In the genomic region with DNA sequence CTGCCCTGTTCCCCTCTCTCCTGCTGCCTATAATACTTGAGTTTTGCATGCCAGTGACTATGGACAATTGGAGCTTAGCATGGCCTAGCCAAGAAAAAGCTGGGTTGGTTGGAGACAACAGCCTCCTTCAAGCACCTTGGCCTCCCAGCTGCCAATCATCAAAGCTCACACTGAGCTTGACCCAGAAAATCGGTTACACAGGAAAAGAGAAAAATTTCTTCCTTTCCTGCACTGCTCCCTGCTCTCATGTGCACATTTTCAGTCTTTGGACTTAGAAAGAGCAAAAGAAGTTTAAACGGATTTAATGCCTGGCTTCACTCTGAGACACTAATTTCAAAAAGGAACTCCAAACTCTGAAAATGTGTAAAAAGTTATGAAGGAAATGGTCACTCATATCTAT, we compare ENCODE assay signal across 19 mouse cellular contexts.
DNase-seq lines count a peak whose midpoint lies in the region; ATAC-seq and TF ChIP-seq lines count a peak whose summit lies in the region.
"Had no signal": no experiment of that assay in that cellular context is flagged by ENCODE, and none has a peak within 500 bp of the region (broad histone marks: within the 10 kb centered on the region; RNA-seq: fewer than 3 reads in every experiment).

No protein-coding gene starts in this region.

- H3K4me2 ChIP-seq in embryonic facial prominence, embryonic 14.5 days (ENCODE audit: low read depth, low read length), result no peak overlapping the region
- H3K4me2 ChIP-seq: limb, embryonic 15.5 days; liver, embryonic 15.5 days; midbrain, embryonic 13.5 days; neural tube, embryonic 13.5 days had no signal

- DNase-seq in cerebellum, postnatal 4 days (ENCODE audit: low spot score in 2 of 2), result no peak
- peak; percentile 16 to 17 for DNase-seq in kidney, adult 8-10 months
- DNase-seq in kidney, postnatal 10 days, result no peak
- peak in 1 of 2 experiments; percentile 66 for DNase-seq in cerebellum, adult 2 months
- DNase-seq in embryonic facial prominence, embryonic 14.5 days (ENCODE audit: low spot score), result peak; percentile 28
- no peak for DNase-seq in gastrocnemius, postnatal 36 days
- DNase-seq in spleen, postnatal 10 days (ENCODE audit: low spot score in 2 of 2), result no peak
- DNase-seq: forebrain, postnatal 0 days; right cerebral cortex, postnatal 25 days; thymus, adult 2 months had no signal

- peaks cover 31% of the 10 kb centered on the region; the same call in 1 of the 2 replicates for H3K4me1 ChIP-seq in cerebellum, adult 2 months (ENCODE audit: control insufficient read depth, insufficient read depth, low read length)
- no peaks in the 10 kb centered on the region for H3K4me1 ChIP-seq in embryonic facial prominence, embryonic 14.5 days (ENCODE audit: control insufficient read depth, insufficient read depth, low read length)
- H3K4me1 ChIP-seq: heart, embryonic 10.5 days; limb, embryonic 15.5 days; liver, embryonic 15.5 days had no signal

- peak overlapping the region; percentile 34 for H3K27ac ChIP-seq in cerebellum, adult 2 months (ENCODE audit: insufficient read depth, low read length)
- H3K27ac ChIP-seq in embryonic facial prominence, embryonic 14.5 days (replicated peaks; ENCODE audit: low read depth, low read length), result no peak overlapping the region
- H3K27ac ChIP-seq: forebrain, embryonic 10.5 days; heart, embryonic 10.5 days; limb, embryonic 15.5 days; liver, embryonic 15.5 days; macrophage; midbrain, embryonic 13.5 days; neural tube, embryonic 13.5 days had no signal

- ATAC-seq in cerebellum, adult (ENCODE audit: insufficient number of reproducible peaks, low FRiP score, low TSS enrichment), result peak; percentile 67
- ATAC-seq in embryonic facial prominence, embryonic 14.5 days (ENCODE audit: low read depth), result no peak
- ATAC-seq: forebrain, postnatal 0 days; midbrain, embryonic 13.5 days; Patski had no signal

- H3K27me3 ChIP-seq in cerebellum, adult 2 months (ENCODE audit: control insufficient read depth, insufficient read depth, low read length), result no peaks in the 10 kb centered on the region
- H3K27me3 ChIP-seq in embryonic facial prominence, embryonic 14.5 days (replicated peaks; ENCODE audit: control insufficient read depth, insufficient read depth, low read length), result no peaks in the 10 kb centered on the region
- H3K27me3 ChIP-seq: limb, embryonic 15.5 days; liver, embryonic 15.5 days; midbrain, embryonic 13.5 days; neural tube, embryonic 13.5 days; Patski had no signal

- intact Hi-C loops in gastrocnemius, postnatal 36 days (cut with DNase I), result no loop called here

- TF ChIP-seq CTCF in cerebellum, adult 2 months (IDR thresholded peaks at IDR 0.05; ENCODE audit: borderline replicate concordance, insufficient read depth, low read depth, low read length), result no peak

- no peak overlapping the region for H3K9ac ChIP-seq in embryonic facial prominence, embryonic 14.5 days (ENCODE audit: low read depth, low read length)
- H3K9ac ChIP-seq: forebrain, postnatal 0 days; limb, embryonic 15.5 days; liver, embryonic 15.5 days; midbrain, embryonic 13.5 days; neural tube, embryonic 13.5 days had no signal

- no peak for TF ChIP-seq POLR2A in cerebellum, adult 2 months (IDR thresholded peaks at IDR 0.05; ENCODE audit: borderline replicate concordance, insufficient read depth, low read length)

- H3K36me3 ChIP-seq in embryonic facial prominence, embryonic 14.5 days (ENCODE audit: control insufficient read depth, insufficient read depth, low read length), result no peaks in the 10 kb centered on the region
- H3K36me3 ChIP-seq: forebrain, embryonic 10.5 days; heart, embryonic 10.5 days; limb, embryonic 15.5 days; liver, embryonic 15.5 days; midbrain, embryonic 13.5 days; neural tube, embryonic 13.5 days had no signal

- no peak overlapping the region for H3K4me3 ChIP-seq in cerebellum, adult 2 months (replicated peaks; ENCODE audit: insufficient read depth, low read depth, low read length)
- no peak overlapping the region for H3K4me3 ChIP-seq in embryonic facial prominence, embryonic 14.5 days (ENCODE audit: low read depth, low read length)
- H3K4me3 ChIP-seq: forebrain, embryonic 10.5 days; heart, embryonic 10.5 days; limb, embryonic 15.5 days; liver, embryonic 15.5 days; midbrain, embryonic 13.5 days; neural tube, embryonic 13.5 days had no signal

- 17% methylated on average over 2 of the region's 2 CpGs for WGBS in cerebellum, adult 2 months
- 31% methylated on average over 2 of the region's 2 CpGs for WGBS in embryonic facial prominence, embryonic 14.5 days

- H3K9me3 ChIP-seq in embryonic facial prominence, embryonic 14.5 days (ENCODE audit: control insufficient read depth, low read length), result no peaks in the 10 kb centered on the region
- H3K9me3 ChIP-seq: forebrain, embryonic 10.5 days; heart, embryonic 10.5 days; limb, embryonic 15.5 days; liver, embryonic 15.5 days; midbrain, embryonic 13.5 days; neural tube, embryonic 13.5 days had no signal

Comparison
In these comparisons a context has a peak if more than half of its experiments do, and no peak if none do; other contexts are left out.
1. DNase-seq: peak in kidney, adult 8-10 months (2 of 2) and embryonic facial prominence, embryonic 14.5 days (single experiment); none in cerebellum, postnatal 4 days (0 of 2), kidney, postnatal 10 days (single experiment), gastrocnemius, postnatal 36 days (0 of 2) and spleen, postnatal 10 days (0 of 2).